28 mouse cellular contexts compared by ENCODE assay signal in genomic region chr9:13835256-13835655, GRCm38 (mm10). TPM values are rescaled to one million over a fixed set of nuclear protein-coding genes. Genes with fewer than 3 reads are reported as not detected.
A peak's percentile ranks its signal among the peaks of the same experiment; 100 is the strongest.
DNase-seq lines count a peak whose midpoint lies in the region; ATAC-seq and TF ChIP-seq lines count a peak whose summit lies in the region.
"Had no signal": no experiment of that assay in that cellular context is flagged by ENCODE, and none has a peak within 500 bp of the region (broad histone marks: within the 10 kb centered on the region; RNA-seq: fewer than 3 reads in every experiment).

No protein-coding gene starts in this region.

- H3K27me3 ChIP-seq in G1E (ENCODE audit: insufficient read depth, low read length): no peaks in the 10 kb centered on the region
- no peaks in the 10 kb centered on the region for H3K27me3 ChIP-seq in splenic B cell, adult 2 months (ENCODE audit: control insufficient read depth, insufficient read depth, low read length, poor library complexity, severe bottlenecking)
- H3K27me3 ChIP-seq: embryonic facial prominence, embryonic 13.5 days; forebrain, embryonic 13.5 days; neural tube, embryonic 15.5 days; Patski; stomach, embryonic 15.5 days had no signal

- peak; percentile 28 for ATAC-seq in G1E (ENCODE audit: extremely low read depth, insufficient number of reproducible peaks, low FRiP score, poor library complexity, severe bottlenecking)
- ATAC-seq in granulocyte monocyte progenitor cell, adult 5-6 weeks (replicated peaks; ENCODE audit: poor library complexity, severe bottlenecking): peak; percentile 98
- no peak for ATAC-seq in megakaryocyte-erythroid progenitor cell, adult 5-6 weeks (replicated peaks; ENCODE audit: low FRiP score, low TSS enrichment, poor library complexity, severe bottlenecking)
- ATAC-seq: forebrain, embryonic 13.5 days; hindbrain, postnatal 0 days; intestine, postnatal 0 days; liver, postnatal 0 days; Patski had no signal

- TF ChIP-seq POLR2A in lung, adult 2 months (IDR thresholded peaks at IDR 0.05; ENCODE audit: borderline replicate concordance, extremely low read depth, low read depth, low read length): no peak

- no peak overlapping the region for H3K4me3 ChIP-seq in lung, adult 2 months (replicated peaks; ENCODE audit: extremely low read depth, low read depth, low read length)
- H3K4me3 ChIP-seq in G1E (ENCODE audit: low read depth, low read length): no peak overlapping the region
- H3K4me3 ChIP-seq: embryonic facial prominence, embryonic 13.5 days; forebrain, embryonic 13.5 days; hindbrain, embryonic 10.5 days; left cerebral cortex, adult 2 months; neural tube, embryonic 15.5 days; stomach, embryonic 15.5 days had no signal

- peak; percentile 11 for DNase-seq in lung, postnatal 25 days (ENCODE audit: low spot score)
- no peak for DNase-seq in lung, adult 2 months
- DNase-seq in G1E (ENCODE audit: low spot score): no peak
- DNase-seq in splenic B cell, adult 2 months (ENCODE audit: low read depth, low spot score): peak; percentile 78
- no peak for DNase-seq in ovary, adult 18-20 months (ENCODE audit: low spot score)
- DNase-seq: adrenal gland, adult 2 months; cerebellum, adult 18-20 months; cerebellum, postnatal 14 days; embryo, embryonic 11 days; gastrocnemius, postnatal 36 days; kidney, postnatal 4 days; layer of hippocampus, adult 9-11 months; liver, postnatal 0 days; lung, postnatal 10 days; right cerebral cortex, postnatal 25 days; spleen, adult 18-20 months; thymus, postnatal 25 days had no signal

- no peaks in the 10 kb centered on the region for H3K9me3 ChIP-seq in G1E (replicated peaks)
- H3K9me3 ChIP-seq: embryonic facial prominence, embryonic 13.5 days; forebrain, embryonic 13.5 days; hindbrain, embryonic 10.5 days; neural tube, embryonic 15.5 days; stomach, embryonic 15.5 days had no signal

- WGBS in lung, adult 2 months: 72% methylated on average over 3 of the region's 3 CpGs

- no peaks in the 10 kb centered on the region for H3K4me1 ChIP-seq in lung, adult 2 months (ENCODE audit: control insufficient read depth, insufficient read depth, low read length)
- H3K4me1 ChIP-seq in G1E (ENCODE audit: insufficient read depth, low read depth, low read length): peaks cover 19% of the 10 kb centered on the region
- H3K4me1 ChIP-seq: embryonic facial prominence, embryonic 13.5 days; hindbrain, embryonic 10.5 days; stomach, embryonic 15.5 days had no signal

- TF ChIP-seq CTCF in lung, adult 2 months (IDR thresholded peaks at IDR 0.05; ENCODE audit: insufficient read depth, low read length): no peak
- no peak for TF ChIP-seq CTCF in G1E (IDR thresholded peaks at IDR 0.05; ENCODE audit: low read depth, low read length)

- peaks cover 92% of the 10 kb centered on the region for H3K36me3 ChIP-seq in G1E (replicated peaks)
- peaks cover 18% of the 10 kb centered on the region for H3K36me3 ChIP-seq in splenic B cell, adult 2 months (ENCODE audit: control insufficient read depth, insufficient read depth, low read length, poor library complexity, severe bottlenecking)

RNA-seq across cellular contexts. Expression of gene Fam76b, which starts 7.7 kb away (rescaled TPM):
- 6.7 and 10.9 TPM in 2 replicates for polyA plus RNA-seq in lung, adult 2 months (2012; rRNA removed)
- total RNA-seq in G1E (2014; fragmentation: Nextera tagmentation) (74.5 and 81.2 TPM in 2 replicates), G1E (2017) (74.1 and 87.0 TPM in 2 replicates)
- polyA plus RNA-seq in G1E (2012): 20.9 and 25.3 TPM in 2 replicates
- 49.7 and 59.8 TPM in 2 replicates for total RNA-seq in granulocyte monocyte progenitor cell, adult 5-6 weeks (2014; fragmentation: Nextera tagmentation)
- total RNA-seq in granulocyte monocyte progenitor cell, adult 5-6 weeks (2017): 43.6 and 49.9 TPM in 2 replicates
- total RNA-seq in megakaryocyte-erythroid progenitor cell, adult 5-6 weeks (2014; fragmentation: Nextera tagmentation): 31.0 and 36.0 TPM in 2 replicates
- 37.7 and 72.3 TPM in 2 replicates for total RNA-seq in megakaryocyte-erythroid progenitor cell, adult 5-6 weeks (2017)

RNA-seq across cellular contexts. Expression of gene Cep57, which starts 8.3 kb away (rescaled TPM):
- 7.4 and 10.5 TPM in 2 replicates for polyA plus RNA-seq in lung, adult 2 months (2012; rRNA removed)
- total RNA-seq in G1E (2014; fragmentation: Nextera tagmentation) (84.5 and 94.1 TPM in 2 replicates), G1E (2017) (81.4 and 93.9 TPM in 2 replicates)
- polyA plus RNA-seq in G1E (2012): 12.2 and 14.0 TPM in 2 replicates
- total RNA-seq in granulocyte monocyte progenitor cell, adult 5-6 weeks (2014; fragmentation: Nextera tagmentation): 45.5 and 51.4 TPM in 2 replicates
- 82.0 and 83.2 TPM in 2 replicates for total RNA-seq in granulocyte monocyte progenitor cell, adult 5-6 weeks (2017)
- total RNA-seq in megakaryocyte-erythroid progenitor cell, adult 5-6 weeks (2014; fragmentation: Nextera tagmentation): 56.0 and 69.2 TPM in 2 replicates
- total RNA-seq in megakaryocyte-erythroid progenitor cell, adult 5-6 weeks (2017): 112 and 114 TPM in 2 replicates

Comparison
In these comparisons a context has a peak if more than half of its experiments do, and no peak if none do; other contexts are left out.
1. DNase-seq: peak in lung, postnatal 25 days (single experiment) and splenic B cell, adult 2 months (single experiment); none in lung, adult 2 months (single experiment), G1E (single experiment) and ovary, adult 18-20 months (single experiment).